Mouse (Mus musculus) midbrain, embryonic 13.5 days (tissue): Measurements from ENCODE around the gene Gm20870. TPM values are rescaled to one million over a fixed set of nuclear protein-coding genes. Genes with fewer than 3 reads are reported as not detected.
"Not testable (repeated sequence)": the region's sequence is repeated elsewhere in the genome, so short reads cannot be mapped to it uniquely, and the experiment has no call there.

Source experiments
- ATAC-seq: fragments of 200-750 bp; cut with Nextera tagmentation; 2 replicates; pipeline ENCODE4 v1.8.0; 2017; ENCODE audit warnings: mild to moderate bottlenecking, moderate TSS enrichment, moderate library complexity
- H3K27ac ChIP-seq: fragments of 300-500 bp; sonication (generic); 2 replicates; pipeline ENCODE4 v1.5.1; 2015; ENCODE audit warnings: inconsistent platforms, mild to moderate bottlenecking, moderate library complexity
- H3K27me3 ChIP-seq: fragments of 300-500 bp; sonication (generic); 2 replicates; pipeline ENCODE4 v1.6.1; 2015; ENCODE audit warnings: mild to moderate bottlenecking, inconsistent platforms
- H3K36me3 ChIP-seq: fragments of 300-500 bp; sonication (generic); 2 replicates; pipeline ENCODE4 v1.6.1; 2015; ENCODE audit warnings: mild to moderate bottlenecking, inconsistent platforms
- H3K4me1 ChIP-seq: fragments of 300-500 bp; sonication (generic); replicated peaks from 2 replicates; pipeline ENCODE4 v1.6.1; 2015; ENCODE audit warnings: inconsistent platforms
- H3K4me2 ChIP-seq: fragments of 300-500 bp; sonication (generic); replicated peaks from 2 replicates; pipeline ENCODE4 v1.6.1; 2015; ENCODE audit warnings: moderate library complexity, mild to moderate bottlenecking, inconsistent platforms
- H3K4me3 ChIP-seq: fragments of 300-500 bp; sonication (generic); replicated peaks from 2 replicates; pipeline ENCODE4 v1.5.1; 2015; ENCODE audit warnings: mild to moderate bottlenecking, inconsistent platforms
- H3K9ac ChIP-seq: fragments of 300-500 bp; sonication (generic); replicated peaks from 2 replicates; pipeline ENCODE4 v1.6.1; 2015; ENCODE audit warnings: mild to moderate bottlenecking, inconsistent platforms
- H3K9me3 ChIP-seq: fragments of 300-500 bp; sonication (generic); 2 replicates; pipeline ENCODE4 v1.6.1; 2016; ENCODE audit warnings: mild to moderate bottlenecking, inconsistent platforms
- WGBS: fragments of 180-500 bp; shearing (Covaris S2); methylation state at CpG from one replicate; pipeline ENCODE4 v1.1.7; 2015; 5-methylcytosine and 5-hydroxymethylcytosine counted together
- polyA plus RNA-seq: library from polyadenylated mRNA; unstranded; fragments of >200 nt; fragmentation: Nextera tagmentation; extraction: Ambion mirVana; gene quantifications from 2 replicates; pipeline ENCODE4 v1.2.1, GENCODE M21; 2015

Gene Gm20870
- not detected in 2 replicates for polyA plus RNA-seq

GRCm38 (mm10) chrY:71691743-71692142, at the start of gene Gm20870:
TSS of gene Gm20870 (plus strand) at chrY:71692043.
- H3K9me3 ChIP-seq, H3K36me3 ChIP-seq, H3K4me2 ChIP-seq, H3K27me3 ChIP-seq, H3K4me3 ChIP-seq, H3K27ac ChIP-seq, H3K9ac ChIP-seq, ATAC-seq, H3K4me1 ChIP-seq: not testable (repeated sequence)
- WGBS, result no CpG with 5 or more reads among the region's 6 CpGs

Other genes starting within 250 kb of the Gm20870 start
- not detected in 2 replicates for gene Gm20869, start 222.6 kb upstream of the Gm20870 start, polyA plus RNA-seq